Mouse (Mus musculus): Measurements from ENCODE around the gene Cluap1. TPM values are rescaled to one million over a fixed set of nuclear protein-coding genes. Genes with fewer than 3 reads are reported as not detected.

Cluap1 gene
- total RNA-seq (2021): 10 to 100 TPM; 30.2 to 32.0 TPM

- peak; percentile 92 to 93 for DNase-seq
Measured at GRCm38 (mm10) chr16:3908537-3909111, at the start of gene Cluap1, which contains the start of gene 1700037C18Rik. Gene Cluap1, plus strand, starts transcription at chr16:3908801. Gene 1700037C18Rik, minus strand, starts transcription at chr16:3908689.

GRCm38 (mm10) chr16:3859254-3859653 is 49.3 kb upstream of the Cluap1 start:
- DNase-seq: no peak

DNA sequence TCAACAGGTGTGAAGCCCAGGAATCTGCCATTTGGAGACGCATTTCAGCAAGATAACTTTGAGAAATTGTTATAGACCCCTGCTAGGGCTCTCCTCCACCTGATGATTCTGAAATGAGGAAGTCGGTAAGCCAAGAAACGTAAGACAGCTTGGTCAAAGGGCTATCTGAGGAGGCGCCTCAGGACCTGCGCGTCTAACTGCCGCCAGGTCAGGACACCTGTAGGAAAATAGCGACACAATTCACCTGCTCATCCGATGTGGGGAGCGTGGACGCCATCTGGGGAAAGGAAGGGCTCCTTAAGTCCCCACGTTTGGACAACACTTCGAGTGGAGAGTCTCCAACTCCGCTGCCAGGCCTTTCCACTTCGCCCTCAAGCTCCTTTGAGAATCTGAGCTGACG is 36.8 kb upstream of the Cluap1 start:
- DNase-seq: no peak

DNA sequence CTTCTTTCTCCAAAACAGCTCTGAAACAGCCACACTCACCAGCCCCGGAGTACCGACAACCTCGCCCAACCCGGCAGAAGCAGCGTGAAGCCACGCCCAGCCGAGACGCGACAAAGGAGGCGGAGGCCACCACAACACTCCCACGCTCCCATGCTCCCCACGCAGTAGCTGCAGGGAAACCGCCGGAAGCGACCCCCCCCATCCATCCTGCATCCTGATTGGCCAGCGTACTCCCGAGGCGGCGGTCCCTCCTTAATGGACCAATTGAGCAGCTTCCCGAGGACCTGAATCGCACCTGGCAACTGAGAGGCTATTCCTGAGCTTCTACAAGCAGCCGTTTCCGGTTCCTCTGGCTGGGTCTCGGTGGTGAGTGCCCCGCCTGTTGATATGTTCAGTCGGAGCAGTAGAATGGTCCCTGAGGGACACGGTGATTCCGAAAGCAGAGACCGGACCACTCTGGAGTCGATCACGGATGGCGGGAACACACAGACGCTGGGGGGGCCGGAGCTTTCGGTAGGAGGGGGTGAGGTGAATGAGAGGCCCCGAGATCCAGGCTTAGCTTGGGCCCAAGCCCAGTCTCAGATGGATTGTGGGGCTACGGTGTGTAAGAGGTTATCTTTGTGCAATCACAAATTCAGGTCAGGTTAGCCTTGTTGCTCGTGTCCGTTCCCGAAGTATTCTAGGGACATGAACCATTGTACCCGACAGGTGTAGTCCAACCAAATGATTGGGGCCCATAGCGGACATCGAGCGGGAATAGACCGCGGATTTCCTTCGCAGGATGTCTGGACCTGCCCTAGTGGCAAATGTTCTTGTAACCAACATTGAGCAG is 36.2 kb upstream of the Cluap1 start, which contains the start of gene Naa60:
Gene Naa60 (plus strand): TSS at position 160 of the 832 bp plus-strand sequence.
- peak; percentile 85 to 87 for DNase-seq

GRCm38 (mm10) chr16:3876346-3876745 is 32.3 kb upstream of the Cluap1 start:
- DNase-seq: no peak

DNA sequence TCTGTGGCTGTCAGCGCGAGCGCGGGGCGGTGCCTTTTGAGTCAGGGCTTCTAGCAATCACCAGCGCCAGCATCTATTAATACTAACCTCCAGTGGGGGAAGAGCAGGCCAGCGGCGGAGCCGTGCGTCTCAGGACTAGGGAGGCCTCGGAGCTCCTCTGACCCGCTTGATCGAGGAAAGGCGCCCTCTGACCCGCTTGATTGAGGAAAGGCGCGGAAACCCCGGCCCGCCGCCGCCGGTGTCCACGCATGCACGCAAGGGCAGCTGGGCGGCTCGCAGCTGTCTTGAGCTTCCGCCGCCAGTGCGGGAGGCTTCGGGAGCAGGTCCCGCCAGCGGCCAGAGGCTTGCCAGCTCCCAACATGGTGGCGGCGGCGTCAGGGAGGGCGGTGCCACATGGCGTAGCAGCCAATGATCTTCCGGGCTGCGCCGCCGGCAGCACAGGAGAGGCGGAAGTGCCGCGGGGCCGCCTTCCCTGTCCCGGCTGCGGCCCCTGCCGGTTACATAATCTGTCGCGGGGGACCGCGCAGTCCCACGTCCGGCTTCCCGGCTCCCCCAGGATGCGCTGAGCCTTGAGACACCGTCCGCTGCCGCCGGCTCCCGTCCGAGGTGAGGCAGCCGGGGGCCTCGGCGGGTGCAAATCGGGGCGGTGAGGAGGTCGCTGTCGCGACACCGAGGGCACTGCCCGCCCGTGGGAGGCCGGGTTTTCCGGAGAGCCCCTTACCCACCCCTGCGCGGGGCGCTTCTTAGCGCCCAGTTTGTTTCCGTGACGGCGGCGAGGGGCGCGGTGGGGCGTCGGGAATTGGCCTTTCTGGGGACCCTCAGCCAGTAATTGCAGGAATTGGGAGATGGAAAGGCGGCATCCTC is 24.2 kb upstream of the Cluap1 start, which contains the start of the genes Zfp597 and Gm20695:
Gene Zfp597 (minus strand): TSS at position 361 of the 864 bp plus-strand sequence.
Gene Gm20695 (plus strand): TSS at position 448 of the 864 bp plus-strand sequence.
- peak; percentile 95 for DNase-seq

DNA sequence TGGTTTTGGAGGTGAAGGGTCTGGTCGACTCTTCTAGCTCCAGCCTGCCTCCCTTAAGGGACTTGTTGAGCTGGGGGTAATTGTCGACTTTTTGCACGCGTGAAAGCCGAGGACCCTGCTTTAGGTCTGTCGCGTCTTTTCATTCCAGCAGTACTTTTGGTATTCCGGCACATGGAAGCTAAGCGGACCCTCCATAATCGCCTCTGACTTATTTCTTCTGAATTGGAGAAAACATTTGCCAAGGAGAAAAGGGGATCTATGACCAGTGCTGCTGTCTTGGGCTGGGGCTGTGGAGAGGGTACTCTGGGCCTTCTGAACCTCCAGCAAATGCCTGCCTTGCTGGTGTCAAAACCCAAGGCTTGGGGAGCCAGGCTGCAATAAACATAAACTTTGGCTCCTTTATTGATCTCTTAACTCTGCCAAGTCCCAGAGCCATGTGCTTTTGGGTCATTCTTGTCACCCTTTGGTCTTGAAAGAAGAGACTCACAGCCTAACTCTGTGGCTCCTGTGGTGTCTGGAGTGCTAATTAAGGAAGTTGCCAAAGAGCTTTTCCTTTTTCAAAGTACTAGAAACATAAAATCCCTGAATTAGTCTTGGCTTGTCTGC is 23.4 kb upstream of the Cluap1 start:
- no peak for DNase-seq

- no peak for DNase-seq
Measured at GRCm38 (mm10) chr16:3891621-3892295, 16.8 kb upstream of the Cluap1 start.

GRCm38 (mm10) chr16:3893739-3894138 is 14.9 kb upstream of the Cluap1 start:
- DNase-seq: no peak

- no peak for DNase-seq
Measured at GRCm38 (mm10) chr16:3895173-3895792, 13.3 kb upstream of the Cluap1 start.

GRCm38 (mm10) chr16:3896046-3896445 is 12.6 kb upstream of the Cluap1 start:
- no peak for DNase-seq

- DNase-seq: no peak
Measured at GRCm38 (mm10) chr16:3896553-3896952, 12.0 kb upstream of the Cluap1 start.

- DNase-seq: no peak
Measured at GRCm38 (mm10) chr16:3907471-3907870, 1.1 kb upstream of the Cluap1 start.

DNA sequence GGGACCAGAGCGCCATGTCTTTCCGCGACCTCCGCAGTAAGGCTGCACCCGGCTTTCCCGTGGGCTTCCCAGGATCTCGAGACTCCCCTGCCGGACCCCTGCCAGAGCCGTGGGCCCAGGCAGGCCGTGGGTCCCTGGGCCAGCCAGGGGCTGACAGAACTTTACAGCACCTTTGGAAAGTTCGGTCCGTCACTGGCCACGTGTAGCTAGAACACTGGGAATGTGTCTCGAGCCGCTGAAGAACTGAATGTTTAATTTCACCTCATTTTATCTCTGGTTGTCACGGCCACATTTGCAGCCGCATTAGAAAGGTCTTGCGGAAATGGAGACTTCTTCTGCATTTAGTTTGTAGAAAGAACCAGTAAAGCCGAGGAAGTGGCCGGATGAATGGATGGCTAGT is 517 bp downstream of the Cluap1 start:
- no peak for DNase-seq

DNA sequence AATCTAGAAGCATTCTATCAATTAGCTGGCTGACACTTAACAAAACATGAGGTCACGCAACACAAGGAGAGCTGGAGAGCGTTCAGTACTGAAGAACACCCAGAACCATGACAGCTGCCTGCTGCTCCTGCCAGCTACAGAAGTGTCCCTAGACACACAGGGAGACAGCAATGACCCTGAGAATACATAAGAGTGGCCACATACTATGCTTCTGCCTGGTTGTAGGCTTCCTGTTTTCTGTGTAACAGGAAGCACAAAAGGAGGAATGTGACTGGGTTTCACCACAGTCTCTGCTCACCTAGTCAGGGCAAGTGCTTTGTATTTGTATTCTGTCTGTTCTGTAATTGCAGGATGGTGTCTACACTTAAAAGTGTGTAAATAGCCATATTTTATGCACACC is 12.2 kb downstream of the Cluap1 start:
- DNase-seq: no peak

- DNase-seq: no peak
Measured at GRCm38 (mm10) chr16:3923515-3923914, 14.9 kb downstream of the Cluap1 start.

- DNase-seq: no peak
Measured at GRCm38 (mm10) chr16:3923966-3924365, 15.4 kb downstream of the Cluap1 start.

DNA sequence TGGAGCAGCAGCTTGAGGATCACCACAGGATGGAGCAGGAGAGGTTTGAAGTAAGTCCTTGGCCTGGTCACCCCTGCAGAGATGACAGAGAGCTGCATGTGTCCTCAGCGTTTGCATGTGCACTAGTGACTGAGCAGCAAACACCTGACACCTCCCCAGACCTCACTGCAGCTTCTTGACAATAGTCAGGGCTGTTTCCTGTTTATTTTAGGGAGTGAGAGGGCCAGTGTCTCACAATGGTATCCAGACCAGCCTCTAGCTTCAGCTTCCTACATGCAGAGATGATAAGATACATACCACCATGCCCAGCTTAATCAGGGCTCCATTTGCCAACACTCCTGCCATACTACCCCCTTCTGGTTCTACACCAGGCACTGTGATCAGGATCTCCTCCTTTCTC is 20.0 kb downstream of the Cluap1 start:
- no peak for DNase-seq

DNA sequence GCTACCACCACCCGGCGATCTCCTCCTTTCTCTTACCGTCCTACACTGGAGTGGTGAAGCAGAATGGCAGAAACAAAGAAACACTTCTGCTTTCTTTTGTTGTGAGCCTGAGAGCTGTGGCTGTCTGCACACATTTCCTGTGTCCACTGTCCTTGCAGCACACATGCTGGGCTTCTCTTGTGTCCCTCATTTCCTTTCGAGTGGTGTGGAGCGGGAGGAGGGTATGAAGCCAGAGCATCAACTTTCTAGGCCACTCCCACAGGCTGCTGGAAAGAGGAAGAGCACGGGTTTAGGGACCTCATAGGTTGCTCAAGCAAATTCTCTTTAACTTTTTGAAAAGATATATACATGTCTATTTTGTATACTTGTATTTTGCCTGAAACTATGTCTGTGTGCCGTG is 20.6 kb downstream of the Cluap1 start:
- no peak for DNase-seq

DNA sequence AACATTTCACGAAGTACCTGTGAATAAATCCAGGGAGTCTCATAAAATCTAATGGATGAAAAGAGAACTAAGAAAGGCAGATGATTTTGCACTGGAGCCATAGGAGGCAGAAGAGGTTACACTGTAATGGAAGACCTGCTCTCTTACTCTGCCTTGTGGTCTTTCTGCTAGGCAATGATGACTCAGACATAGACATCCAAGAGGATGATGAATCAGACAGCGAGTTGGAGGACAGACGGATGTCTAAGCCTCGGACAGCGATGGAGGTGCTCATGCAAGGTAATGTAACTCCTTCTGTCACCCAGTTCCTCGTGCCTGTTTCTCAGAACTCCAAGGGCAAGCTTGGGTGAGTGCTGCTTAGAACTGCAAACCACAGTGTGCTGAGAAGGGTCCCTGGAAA is 24.9 kb downstream of the Cluap1 start:
- no peak for DNase-seq

- DNase-seq: no peak
Measured at GRCm38 (mm10) chr16:3934091-3934490, 25.5 kb downstream of the Cluap1 start.
